Mouse (Mus musculus): ENCODE measurements around the gene Ush2a. TPM values are rescaled to one million over a fixed set of nuclear protein-coding genes. Genes with fewer than 3 reads are reported as not detected.

The Ush2a gene
- polyA plus RNA-seq, 1 experiment from 2014 or later, result 0.29 TPM

DNA sequence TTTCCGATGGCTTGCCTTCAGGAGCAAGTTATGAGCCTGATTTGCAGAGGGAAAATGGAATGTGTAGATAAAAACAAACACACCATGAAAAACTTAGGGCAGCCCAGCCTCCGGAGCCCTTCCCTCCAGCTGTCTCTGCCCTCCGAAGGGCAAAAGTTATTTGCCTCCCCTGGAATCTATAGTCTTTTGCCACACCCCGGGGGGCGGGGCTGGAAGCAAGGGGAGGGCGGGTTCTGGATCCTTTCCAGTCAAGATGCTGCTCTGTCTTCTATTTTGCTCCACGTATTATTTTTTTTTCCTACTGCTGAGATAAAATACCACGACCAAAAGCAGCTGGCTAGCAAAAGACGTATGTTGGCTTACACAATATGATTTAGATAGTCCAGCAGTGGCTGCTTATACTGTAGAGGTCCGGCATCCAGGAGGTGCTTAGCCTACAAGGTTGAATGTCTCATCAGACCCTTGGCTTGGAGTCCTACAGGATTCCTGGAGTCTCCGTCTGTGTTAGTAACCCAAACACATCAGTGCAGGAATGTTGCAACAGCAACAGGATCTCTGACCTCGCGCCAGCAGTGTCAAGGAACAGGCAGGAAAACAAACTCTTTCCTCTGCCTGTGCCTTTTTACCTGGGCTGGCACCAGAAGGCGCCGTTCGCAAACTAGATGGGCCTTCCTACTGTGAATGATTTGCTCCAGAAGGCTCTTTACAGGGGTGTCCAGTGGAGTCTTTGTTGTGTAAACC lies 751.2 kb downstream of the Ush2a start:
- H3K4me2 ChIP-seq, result peak overlapping the region; percentile 29
- H3K4me1 ChIP-seq (replicated peaks), result peaks cover 17% of the 10 kb centered on the region
- no peak for ATAC-seq (ENCODE audit: low FRiP score)
- no peaks in the 10 kb centered on the region for H3K36me3 ChIP-seq
- 0 out of 2 replicates have a peak overlapping the region, but pooled peaks have one; percentile 23 for H3K27ac ChIP-seq
- peaks cover 36% of the 10 kb centered on the region for H3K27me3 ChIP-seq
- 9% methylated on average over 16 of the region's 16 CpGs for WGBS
- H3K9me3 ChIP-seq, result no peaks in the 10 kb centered on the region
- H3K4me3 ChIP-seq, result peak overlapping the region; percentile 4; the same call in 1 of the 2 replicates
- no peak overlapping the region for H3K9ac ChIP-seq

- Histone ChIP-seq H3K4me2 (peak overlapping the region; percentile 29), H3K27ac (0 out of 2 replicates have a peak overlapping the region, but pooled peaks have one; percentile 23), H3K4me3 (no peak overlapping the region), H3K9ac (no peak overlapping the region), H3K36me3 (no peaks in the 10 kb centered on the region), H3K27me3 (peaks cover 36% of the 10 kb centered on the region), H3K9me3 (no peaks in the 10 kb centered on the region), H3K4me1 (replicated peaks) (peaks cover 16% of the 10 kb centered on the region)
- no peak for ATAC-seq (ENCODE audit: low FRiP score)
- 5% methylated on average over 4 of the region's 4 CpGs for WGBS
Observed at GRCm38 (mm10) chr1:189013587-189013921, 751.7 kb downstream of the Ush2a start.

Measured in hindbrain, embryonic 13.5 days (tissue).